8 mouse cellular contexts compared by ENCODE assay signal in the genomic region with DNA sequence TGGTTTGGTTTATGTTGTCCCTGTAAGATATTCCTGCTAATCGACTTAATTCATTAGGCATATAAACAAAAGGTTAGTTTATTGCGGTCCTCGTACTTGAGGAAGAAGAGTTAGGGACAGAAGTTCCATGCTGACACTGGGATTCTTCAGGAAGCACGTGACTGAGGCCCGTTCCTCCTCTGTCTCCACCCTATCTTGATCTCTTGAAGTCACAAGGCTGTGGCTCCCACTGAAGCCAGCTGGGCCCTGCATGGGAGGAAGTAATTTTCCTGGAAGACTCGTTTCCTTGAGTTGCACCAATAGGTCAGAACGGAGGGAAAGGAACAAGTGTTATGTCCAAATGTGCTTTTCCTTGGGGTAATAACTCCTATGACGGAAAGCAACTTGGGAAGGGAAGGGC. TPM values are rescaled to one million over a fixed set of nuclear protein-coding genes. Genes with fewer than 3 reads are reported as not detected.
DNase-seq lines count a peak whose midpoint lies in the region; ATAC-seq lines count a peak whose summit lies in the region.

No protein-coding gene starts in this region.

- peak overlapping the region; percentile 72; the same call in 1 of the 2 replicates for H3K4me3 ChIP-seq in embryonic facial prominence, embryonic 14.5 days (ENCODE audit: low read depth, low read length)
- peak overlapping the region; percentile 75 for H3K4me3 ChIP-seq in hindbrain, embryonic 12.5 days
- peak overlapping the region; percentile 84 for H3K4me3 ChIP-seq in neural tube, embryonic 13.5 days

- no peak for ATAC-seq in embryonic facial prominence, embryonic 14.5 days (ENCODE audit: low read depth)
- ATAC-seq in hindbrain, embryonic 12.5 days (ENCODE audit: low FRiP score): no peak
- ATAC-seq in neural tube, embryonic 13.5 days (ENCODE audit: low read depth): no peak
- no peak for ATAC-seq in erythroid progenitor cell, adult 5-6 weeks (replicated peaks; ENCODE audit: low FRiP score, poor library complexity, severe bottlenecking)

- H3K4me2 ChIP-seq in embryonic facial prominence, embryonic 14.5 days (ENCODE audit: low read depth, low read length): peak overlapping the region; percentile 65
- H3K4me2 ChIP-seq in hindbrain, embryonic 12.5 days (replicated peaks): peak overlapping the region; percentile 62
- H3K4me2 ChIP-seq in neural tube, embryonic 13.5 days: peak overlapping the region; percentile 77

- WGBS in embryonic facial prominence, embryonic 14.5 days: 58% methylated on average over 8 of the region's 8 CpGs
- 73% methylated on average over 8 of the region's 8 CpGs for WGBS in hindbrain, embryonic 12.5 days
- WGBS in neural tube, embryonic 13.5 days: 76% methylated on average over 8 of the region's 8 CpGs

- H3K9me3 ChIP-seq in embryonic facial prominence, embryonic 14.5 days (ENCODE audit: control insufficient read depth, low read length): no peaks in the 10 kb centered on the region
- H3K9me3 ChIP-seq in hindbrain, embryonic 12.5 days (replicated peaks): no peaks in the 10 kb centered on the region
- no peaks in the 10 kb centered on the region for H3K9me3 ChIP-seq in neural tube, embryonic 13.5 days

- no peak overlapping the region for H3K27ac ChIP-seq in embryonic facial prominence, embryonic 14.5 days (replicated peaks; ENCODE audit: low read depth, low read length)
- H3K27ac ChIP-seq in hindbrain, embryonic 12.5 days: no peak overlapping the region
- H3K27ac ChIP-seq in neural tube, embryonic 13.5 days (replicated peaks): no peak overlapping the region

- no peaks in the 10 kb centered on the region for H3K27me3 ChIP-seq in embryonic facial prominence, embryonic 14.5 days (replicated peaks; ENCODE audit: control insufficient read depth, insufficient read depth, low read length)
- no peaks in the 10 kb centered on the region for H3K27me3 ChIP-seq in hindbrain, embryonic 12.5 days
- no peaks in the 10 kb centered on the region for H3K27me3 ChIP-seq in neural tube, embryonic 13.5 days

- peaks cover 18% of the 10 kb centered on the region; the same call in 1 of the 2 replicates for H3K4me1 ChIP-seq in embryonic facial prominence, embryonic 14.5 days (ENCODE audit: control insufficient read depth, insufficient read depth, low read length)
- H3K4me1 ChIP-seq in hindbrain, embryonic 12.5 days: peaks cover 22% of the 10 kb centered on the region
- peaks cover 41% of the 10 kb centered on the region for H3K4me1 ChIP-seq in neural tube, embryonic 13.5 days (replicated peaks)

- DNase-seq in adrenal gland, adult (ENCODE audit: inconsistent age in 2 of 2, low spot score in 1 of 2): peak; percentile 20 to 54
- DNase-seq in adrenal gland, postnatal 4 days (ENCODE audit: low spot score in 2 of 2): no peak
- no peak for DNase-seq in embryonic facial prominence, embryonic 14.5 days (ENCODE audit: low spot score)
- DNase-seq in liver: peak; percentile 23
- no peak for DNase-seq in natural killer cell, adult 2 months (ENCODE audit: low spot score in 2 of 2)

- H3K9ac ChIP-seq in embryonic facial prominence, embryonic 14.5 days (ENCODE audit: low read depth, low read length): peak overlapping the region; percentile 79
- no peak overlapping the region for H3K9ac ChIP-seq in hindbrain, embryonic 12.5 days
- peak overlapping the region; percentile 89 for H3K9ac ChIP-seq in neural tube, embryonic 13.5 days

- H3K36me3 ChIP-seq in embryonic facial prominence, embryonic 14.5 days (ENCODE audit: control insufficient read depth, insufficient read depth, low read length): peaks cover 16% of the 10 kb centered on the region
- H3K36me3 ChIP-seq in hindbrain, embryonic 12.5 days: peaks cover 11% of the 10 kb centered on the region
- H3K36me3 ChIP-seq in neural tube, embryonic 13.5 days: peaks cover 14% of the 10 kb centered on the region

RNA-seq across cellular contexts. Expression of gene Slc38a6, which starts 1.0 kb away (rescaled TPM):
- total RNA-seq in adrenal gland, postnatal 4 days (2021): 10 to 100 TPM; 18.6 to 18.7 TPM
- polyA plus RNA-seq in embryonic facial prominence, embryonic 14.5 days (2014; fragmentation: Nextera tagmentation; extraction: Ambion mirVana): 13.3 and 13.4 TPM in 2 replicates
- 12.1 and 12.6 TPM in 2 replicates for polyA plus RNA-seq in hindbrain, embryonic 12.5 days (2016; fragmentation: Nextera tagmentation; extraction: Ambion mirVana)
- polyA plus RNA-seq in neural tube, embryonic 13.5 days (2015; fragmentation: Nextera tagmentation; extraction: Ambion mirVana): 10.4 and 10.9 TPM in 2 replicates
- 2.9 and 6.3 TPM in 2 replicates for total RNA-seq in erythroid progenitor cell, adult 5-6 weeks (2015; ENCODE audit: low replicate concordance)
- 0.30 and 0.51 TPM in 2 replicates for total RNA-seq in erythroid progenitor cell, adult 5-6 weeks (2017; ENCODE audit: low replicate concordance)

RNA-seq across cellular contexts. Expression of gene Trmt5, which starts 1.1 kb away (rescaled TPM):
- 10 to 100 TPM; 22.0 to 26.5 TPM for total RNA-seq in adrenal gland, postnatal 4 days (2021)
- polyA plus RNA-seq in embryonic facial prominence, embryonic 14.5 days (2014; fragmentation: Nextera tagmentation; extraction: Ambion mirVana): 15.4 and 20.7 TPM in 2 replicates
- polyA plus RNA-seq in hindbrain, embryonic 12.5 days (2016; fragmentation: Nextera tagmentation; extraction: Ambion mirVana): 18.7 and 19.9 TPM in 2 replicates
- polyA plus RNA-seq in neural tube, embryonic 13.5 days (2015; fragmentation: Nextera tagmentation; extraction: Ambion mirVana): 15.2 and 15.7 TPM in 2 replicates
- total RNA-seq in erythroid progenitor cell, adult 5-6 weeks (2015; ENCODE audit: low replicate concordance): 7.2 and 7.5 TPM in 2 replicates
- 1.4 and 4.8 TPM in 2 replicates for total RNA-seq in erythroid progenitor cell, adult 5-6 weeks (2017; ENCODE audit: low replicate concordance)

Comparison
In these comparisons a context has a peak if more than half of its experiments do, and no peak if none do; other contexts are left out.
1. DNase-seq: peak in adrenal gland, adult (2 of 2) and liver (single experiment); none in adrenal gland, postnatal 4 days (0 of 2), embryonic facial prominence, embryonic 14.5 days (single experiment) and natural killer cell, adult 2 months (0 of 2).
2. Peak in every context shown above with its lines, with median percentiles within 50 percentile points of each other: H3K4me2 ChIP-seq and H3K4me3 ChIP-seq.